Mouse (Mus musculus) hindbrain, embryonic 16.5 days (tissue): ENCODE measurements at regions not wholly inside any gene's neighbourhood (a gene's known extent, or its start where the extent isn't known, plus 50 kb on each side); places are given as distances from the start of the nearest gene placed in this dataset.

Experiments used
- ATAC-seq: fragments of 200-750 bp; cut with Nextera tagmentation; 2 replicates; pipeline ENCODE4 v1.8.0; 2017; ENCODE audit warnings: moderate TSS enrichment, moderate library complexity
- H3K27ac ChIP-seq: fragments of 300-500 bp; sonication (generic); 2 replicates; pipeline ENCODE4 v1.5.1; 2014; ENCODE audit warnings: low read depth, mild to moderate bottlenecking, control low read depth, low read length, moderate library complexity
- H3K27me3 ChIP-seq: fragments of 300-500 bp; sonication (generic); replicated peaks from 2 replicates; pipeline ENCODE4 v1.6.1; 2014; ENCODE audit warnings: low read length; ENCODE audit not compliant: control insufficient read depth, insufficient read depth
- H3K36me3 ChIP-seq: fragments of 300-500 bp; sonication (generic); 2 replicates; pipeline ENCODE4 v1.6.1; 2014; ENCODE audit warnings: mild to moderate bottlenecking, low read length, moderate library complexity, mixed read lengths; ENCODE audit not compliant: control insufficient read depth, insufficient read depth
- H3K4me1 ChIP-seq: fragments of 300-500 bp; sonication (generic); 2 replicates; pipeline ENCODE4 v1.6.1; 2014; ENCODE audit warnings: low read depth, low read length; ENCODE audit not compliant: control insufficient read depth, insufficient read depth
- H3K4me2 ChIP-seq: fragments of 300-500 bp; sonication (generic); 2 replicates; pipeline ENCODE4 v1.6.1; 2014; ENCODE audit warnings: mild to moderate bottlenecking, low read length, control low read depth, moderate library complexity
- H3K4me3 ChIP-seq: fragments of 300-500 bp; sonication (generic); 2 replicates; pipeline ENCODE4 v1.5.1; 2014; ENCODE audit warnings: mild to moderate bottlenecking, low read length, control low read depth, moderate library complexity
- H3K9ac ChIP-seq: fragments of 300-500 bp; sonication (generic); 2 replicates; pipeline ENCODE4 v1.6.1; 2014; ENCODE audit warnings: low read depth, mild to moderate bottlenecking, control low read depth, low read length, moderate library complexity
- H3K9me3 ChIP-seq: fragments of 300-500 bp; sonication (generic); 2 replicates; pipeline ENCODE4 v1.6.1; 2014; ENCODE audit warnings: mild to moderate bottlenecking, low read length, moderate library complexity; ENCODE audit not compliant: control insufficient read depth
- WGBS: fragments of 180-500 bp; shearing (Covaris S2); extraction: QIAGEN DNeasy Blood & Tissue Kit; methylation state at CpG from one replicate; pipeline ENCODE4 v1.1.7; 2014; 5-methylcytosine and 5-hydroxymethylcytosine counted together

GRCm38 (mm10) chr14:86115254-86116057 lies 1025.6 kb downstream of the Diaph3 start:
- Histone ChIP-seq H3K9ac (no peak overlapping the region), H3K27me3 (no peaks in the 10 kb centered on the region), H3K4me1 (no peaks in the 10 kb centered on the region), H3K9me3 (no peaks in the 10 kb centered on the region), H3K36me3 (no peaks in the 10 kb centered on the region), H3K27ac (no peak overlapping the region), H3K4me3 (no peak overlapping the region), H3K4me2 (no peak overlapping the region)
- ATAC-seq, result no peak
- WGBS, result 63% methylated on average over 4 of the region's 4 CpGs

GRCm38 (mm10) chr14:86101497-86101896 lies 1039.5 kb downstream of the Diaph3 start:
- no peaks in the 10 kb centered on the region for H3K36me3 ChIP-seq
- H3K4me2 ChIP-seq, result no peak overlapping the region
- no peak overlapping the region for H3K4me3 ChIP-seq
- no peaks in the 10 kb centered on the region for H3K9me3 ChIP-seq
- no peaks in the 10 kb centered on the region for H3K4me1 ChIP-seq
- no peak overlapping the region for H3K27ac ChIP-seq
- ATAC-seq, result no peak
- H3K9ac ChIP-seq, result no peak overlapping the region
- no peaks in the 10 kb centered on the region for H3K27me3 ChIP-seq
- 81% methylated on average over 1 of the region's 1 CpGs for WGBS

- 64% methylated on average over 6 of the region's 6 CpGs for WGBS
- no peak for ATAC-seq
- Histone ChIP-seq H3K36me3 (no peaks in the 10 kb centered on the region), H3K4me2 (no peak overlapping the region), H3K4me3 (no peak overlapping the region), H3K4me1 (no peaks in the 10 kb centered on the region), H3K27me3 (no peaks in the 10 kb centered on the region), H3K9ac (no peak overlapping the region), H3K27ac (no peak overlapping the region), H3K9me3 (no peaks in the 10 kb centered on the region)
Observed at GRCm38 (mm10) chr14:86070313-86071100, 1070.5 kb downstream of the Diaph3 start.

- no peak for ATAC-seq
- Histone ChIP-seq H3K4me3 (no peak overlapping the region), H3K4me2 (no peak overlapping the region), H3K9ac (no peak overlapping the region), H3K36me3 (no peaks in the 10 kb centered on the region), H3K9me3 (no peaks in the 10 kb centered on the region), H3K4me1 (no peaks in the 10 kb centered on the region), H3K27me3 (no peaks in the 10 kb centered on the region), H3K27ac (no peak overlapping the region)
- 67% methylated on average over 1 of the region's 1 CpGs for WGBS
Observed at GRCm38 (mm10) chr14:86069329-86069728, 1071.7 kb downstream of the Diaph3 start.

GRCm38 (mm10) chr14:86067743-86068142 lies 1073.3 kb downstream of the Diaph3 start:
- no peaks in the 10 kb centered on the region for H3K27me3 ChIP-seq
- 93% methylated on average over 1 of the region's 1 CpGs for WGBS
- no peak overlapping the region for H3K27ac ChIP-seq
- no peaks in the 10 kb centered on the region for H3K9me3 ChIP-seq
- no peaks in the 10 kb centered on the region for H3K36me3 ChIP-seq
- H3K4me2 ChIP-seq, result no peak overlapping the region
- H3K4me3 ChIP-seq, result no peak overlapping the region
- H3K4me1 ChIP-seq, result no peaks in the 10 kb centered on the region; the same call in 1 of the 2 replicates
- no peak overlapping the region for H3K9ac ChIP-seq
- no peak for ATAC-seq

- Histone ChIP-seq H3K4me2 (no peak overlapping the region; the same call in 1 of the 2 replicates), H3K4me3 (no peak overlapping the region), H3K9me3 (no peaks in the 10 kb centered on the region), H3K27me3 (no peaks in the 10 kb centered on the region), H3K27ac (no peak overlapping the region), H3K36me3 (no peaks in the 10 kb centered on the region), H3K4me1 (no peaks in the 10 kb centered on the region; the same call in 1 of the 2 replicates), H3K9ac (no peak overlapping the region)
- 54% methylated on average over 3 of the region's 3 CpGs for WGBS
- ATAC-seq, result 0 out of 2 replicates have a peak, but pooled peaks have one; percentile 14
Observed at GRCm38 (mm10) chr14:86063620-86063943, 1077.5 kb downstream of the Diaph3 start.

GRCm38 (mm10) chr14:86062885-86063619 lies 1078.0 kb downstream of the Diaph3 start:
- no peaks in the 10 kb centered on the region for H3K9me3 ChIP-seq
- H3K9ac ChIP-seq, result no peak overlapping the region
- WGBS, result 44% methylated on average over 11 of the region's 11 CpGs
- no peaks in the 10 kb centered on the region for H3K27me3 ChIP-seq
- H3K27ac ChIP-seq, result no peak overlapping the region
- H3K4me1 ChIP-seq, result no peaks in the 10 kb centered on the region; the same call in 1 of the 2 replicates
- no peaks in the 10 kb centered on the region for H3K36me3 ChIP-seq
- peak; percentile 83 for ATAC-seq
- H3K4me2 ChIP-seq, result peak overlapping the region; percentile 33; the same call in 1 of the 2 replicates
- no peak overlapping the region for H3K4me3 ChIP-seq

GRCm38 (mm10) chr14:86056991-86057390 lies 1084.0 kb downstream of the Diaph3 start:
- no peak overlapping the region for H3K4me3 ChIP-seq
- no peaks in the 10 kb centered on the region for H3K36me3 ChIP-seq
- 61% methylated on average over 4 of the region's 4 CpGs for WGBS
- H3K9me3 ChIP-seq, result no peaks in the 10 kb centered on the region
- no peak for ATAC-seq
- no peaks in the 10 kb centered on the region for H3K27me3 ChIP-seq
- H3K9ac ChIP-seq, result no peak overlapping the region
- no peak overlapping the region for H3K4me2 ChIP-seq
- no peak overlapping the region for H3K27ac ChIP-seq
- H3K4me1 ChIP-seq, result no peaks in the 10 kb centered on the region

GRCm38 (mm10) chr14:86054668-86055067 lies 1086.4 kb downstream of the Diaph3 start:
- Histone ChIP-seq H3K9ac (no peak overlapping the region), H3K9me3 (no peaks in the 10 kb centered on the region), H3K4me1 (no peaks in the 10 kb centered on the region), H3K27me3 (no peaks in the 10 kb centered on the region), H3K4me3 (no peak overlapping the region), H3K4me2 (no peak overlapping the region), H3K27ac (no peak overlapping the region), H3K36me3 (no peaks in the 10 kb centered on the region)
- 89% methylated on average over 1 of the region's 1 CpGs for WGBS
- ATAC-seq, result no peak
